Mouse (Mus musculus): ENCODE measurements around the gene Tnfsf11.

- TF ChIP-seq CTCF (IDR thresholded peaks at IDR 0.05; ENCODE audit: borderline replicate concordance, extremely low read depth, insufficient read depth, insufficient read length) = no peak
- no peak for TF ChIP-seq POLR2A (IDR thresholded peaks at IDR 0.05; ENCODE audit: borderline replicate concordance, extremely low read depth, insufficient read depth, insufficient read length, poor library complexity, severe bottlenecking)
Measured at GRCm38 (mm10) chr14:78254017-78254416, 53.8 kb downstream of the Tnfsf11 start.

Data from brain, embryonic 14.5 days (tissue).